Mouse (Mus musculus) forebrain, embryonic 13.5 days (tissue): ENCODE results near the gene Tnrc6a. TPM values are rescaled to one million over a fixed set of nuclear protein-coding genes. Genes with fewer than 3 reads are reported as not detected.

Source experiments
- ATAC-seq: fragments of 200-750 bp; cut with Nextera tagmentation; 2 replicates; pipeline ENCODE4 v1.8.0; 2017
- H3K27ac ChIP-seq: fragments of 300-500 bp; sonication (generic); 2 replicates; pipeline ENCODE4 v1.5.1; 2015; ENCODE audit warnings: inconsistent platforms, mild to moderate bottlenecking, moderate library complexity
- H3K27me3 ChIP-seq: fragments of 300-500 bp; sonication (generic); 2 replicates; pipeline ENCODE4 v1.6.1; 2015; ENCODE audit warnings: mild to moderate bottlenecking, inconsistent platforms
- H3K36me3 ChIP-seq: fragments of 300-500 bp; sonication (generic); 2 replicates; pipeline ENCODE4 v1.6.1; 2015; ENCODE audit warnings: mild to moderate bottlenecking, inconsistent platforms; ENCODE audit not compliant: poor library complexity, severe bottlenecking
- H3K4me1 ChIP-seq: fragments of 300-500 bp; sonication (generic); 2 replicates; pipeline ENCODE4 v1.6.1; 2015; ENCODE audit warnings: inconsistent platforms
- H3K4me2 ChIP-seq: fragments of 300-500 bp; sonication (generic); 2 replicates; pipeline ENCODE4 v1.6.1; 2015; ENCODE audit warnings: inconsistent platforms, mild to moderate bottlenecking, moderate library complexity
- H3K4me3 ChIP-seq: fragments of 300-500 bp; sonication (generic); 2 replicates; pipeline ENCODE4 v1.5.1; 2015; ENCODE audit warnings: mild to moderate bottlenecking, inconsistent platforms
- H3K9ac ChIP-seq: fragments of 300-500 bp; sonication (generic); 2 replicates; pipeline ENCODE4 v1.6.1; 2015; ENCODE audit warnings: mild to moderate bottlenecking, inconsistent platforms
- H3K9me3 ChIP-seq: fragments of 300-500 bp; sonication (generic); replicated peaks from 2 replicates; pipeline ENCODE4 v1.6.1; 2016; ENCODE audit warnings: inconsistent platforms
- WGBS: fragments of 180-500 bp; shearing (Covaris S2); methylation state at CpG from one replicate; pipeline ENCODE4 v1.1.7; 2015; 5-methylcytosine and 5-hydroxymethylcytosine counted together
- polyA plus RNA-seq: library from polyadenylated mRNA; unstranded; fragments of >200 nt; fragmentation: Nextera tagmentation; extraction: Ambion mirVana; gene quantifications from 2 replicates; pipeline ENCODE4 v1.2.1, GENCODE M21; 2015

Tnrc6a gene
- polyA plus RNA-seq, 1 experiment from 2014 or later: 62.0 TPM

DNA sequence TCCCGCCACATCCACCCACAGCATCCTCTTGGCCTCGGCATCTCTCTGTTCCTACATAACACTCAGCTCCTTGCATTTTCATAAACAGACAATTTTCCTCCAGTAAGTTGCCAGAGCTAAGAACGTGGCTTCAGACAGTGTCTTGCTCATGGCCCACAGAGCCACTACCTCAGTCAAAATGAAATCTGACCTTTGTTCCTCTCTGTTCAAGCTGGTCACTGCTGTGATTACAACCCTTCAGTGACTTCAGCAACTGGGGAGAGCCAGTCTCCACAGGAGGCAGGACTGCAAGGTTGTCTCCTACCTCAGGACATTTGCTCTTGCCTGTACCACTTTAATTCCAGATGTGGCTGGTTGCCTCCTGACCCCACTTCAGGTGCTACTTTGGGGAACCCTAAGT, 75.5 kb downstream of the Tnrc6a start:
- 86% methylated on average over 3 of the region's 3 CpGs for WGBS
- Histone ChIP-seq H3K9ac (no peak overlapping the region), H3K27ac (no peak overlapping the region), H3K36me3 (peaks cover 20% of the 10 kb centered on the region), H3K9me3 (no peaks in the 10 kb centered on the region), H3K4me2 (no peak overlapping the region), H3K27me3 (no peaks in the 10 kb centered on the region), H3K4me1 (no peaks in the 10 kb centered on the region), H3K4me3 (no peak overlapping the region)
- ATAC-seq: no peak

DNA sequence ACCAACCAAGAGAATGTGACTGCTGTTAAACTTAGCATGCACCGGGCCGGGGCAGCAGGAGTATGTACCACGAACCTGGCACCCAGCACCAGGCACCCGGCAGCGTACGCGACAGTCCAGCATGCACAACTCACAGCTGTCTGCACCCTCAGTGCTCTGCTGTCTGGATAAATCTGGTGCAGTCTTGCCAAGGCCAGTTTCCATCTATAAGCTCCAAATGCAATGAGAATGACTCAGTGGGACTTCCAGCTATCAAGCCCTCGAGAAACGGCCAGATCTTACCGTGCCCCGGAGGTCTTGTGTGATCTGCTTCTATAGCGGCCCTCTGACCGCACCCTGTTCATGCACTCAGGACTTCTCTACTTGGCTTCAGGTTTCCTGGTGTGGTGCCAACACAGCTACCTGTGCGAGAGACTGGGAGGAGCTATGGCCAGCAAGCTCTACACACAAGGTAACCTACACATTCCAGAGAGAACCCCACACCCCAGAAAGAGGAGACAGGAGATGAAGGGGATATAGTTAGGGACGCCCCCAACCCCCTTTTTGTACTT, 76.0 kb downstream of the Tnrc6a start:
- no peak overlapping the region for H3K4me2 ChIP-seq
- 90% methylated on average over 15 of the region's 15 CpGs for WGBS
- no peak for ATAC-seq
- no peaks in the 10 kb centered on the region for H3K4me1 ChIP-seq
- no peak overlapping the region for H3K27ac ChIP-seq
- H3K9ac ChIP-seq: no peak overlapping the region
- H3K9me3 ChIP-seq: no peaks in the 10 kb centered on the region
- H3K36me3 ChIP-seq: peaks cover 15% of the 10 kb centered on the region
- H3K4me3 ChIP-seq: no peak overlapping the region
- no peaks in the 10 kb centered on the region for H3K27me3 ChIP-seq

DNA sequence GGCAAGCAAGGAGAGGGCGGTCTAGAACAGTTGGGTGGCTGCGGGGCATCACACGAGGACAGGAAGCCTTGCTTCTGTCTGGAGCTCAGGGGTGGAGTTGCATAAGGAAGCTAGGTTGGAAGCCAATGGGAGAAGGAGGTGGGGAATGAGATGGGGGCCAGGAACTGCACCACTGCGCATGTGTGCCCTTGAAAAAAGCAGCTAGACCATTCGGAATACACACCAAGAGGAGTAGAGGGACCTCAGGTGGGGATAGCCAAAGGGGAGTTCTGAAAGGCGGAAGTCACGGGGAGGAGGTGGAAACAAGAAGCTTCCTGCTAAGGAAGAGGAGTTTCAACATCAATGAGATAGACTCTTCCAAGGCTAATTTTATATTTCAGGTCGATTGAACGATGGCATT, 77.0 kb downstream of the Tnrc6a start:
- 0 out of 2 replicates have a peak, but pooled peaks cover 6% of the 10 kb centered on the region for H3K36me3 ChIP-seq
- ATAC-seq: no peak
- 83% methylated on average over 9 of the region's 9 CpGs for WGBS
- H3K4me1 ChIP-seq: no peaks in the 10 kb centered on the region
- H3K27me3 ChIP-seq: no peaks in the 10 kb centered on the region
- no peak overlapping the region for H3K4me2 ChIP-seq
- no peak overlapping the region for H3K4me3 ChIP-seq
- no peaks in the 10 kb centered on the region for H3K9me3 ChIP-seq
- no peak overlapping the region for H3K27ac ChIP-seq
- no peak overlapping the region for H3K9ac ChIP-seq

DNA sequence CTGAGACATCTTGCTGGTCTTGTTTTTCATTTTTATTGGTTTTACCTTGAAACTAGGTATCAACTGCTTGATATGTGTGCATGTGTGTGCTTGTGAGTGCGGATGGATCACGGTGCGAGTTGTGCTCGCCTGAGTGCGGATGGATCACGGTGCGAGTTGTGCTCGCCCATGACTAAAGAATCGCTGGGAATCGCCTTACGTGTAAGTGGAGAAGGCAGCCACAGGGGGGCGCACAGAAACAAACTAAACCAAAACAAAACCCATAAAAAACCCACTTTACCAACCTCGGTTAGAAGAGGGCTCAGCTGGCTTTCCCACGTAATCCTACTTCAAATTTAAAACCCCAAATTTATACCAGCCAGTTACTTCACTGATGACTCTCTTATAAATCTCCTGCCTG, 81.6 kb downstream of the Tnrc6a start:
- no peak for ATAC-seq
- no peak overlapping the region for H3K4me2 ChIP-seq
- no peaks in the 10 kb centered on the region for H3K9me3 ChIP-seq
- no peak overlapping the region for H3K9ac ChIP-seq
- WGBS: 34% methylated on average over 14 of the region's 14 CpGs
- H3K36me3 ChIP-seq: no peaks in the 10 kb centered on the region
- H3K4me3 ChIP-seq: no peak overlapping the region
- no peaks in the 10 kb centered on the region for H3K27me3 ChIP-seq
- H3K4me1 ChIP-seq: no peaks in the 10 kb centered on the region
- no peak overlapping the region for H3K27ac ChIP-seq

DNA sequence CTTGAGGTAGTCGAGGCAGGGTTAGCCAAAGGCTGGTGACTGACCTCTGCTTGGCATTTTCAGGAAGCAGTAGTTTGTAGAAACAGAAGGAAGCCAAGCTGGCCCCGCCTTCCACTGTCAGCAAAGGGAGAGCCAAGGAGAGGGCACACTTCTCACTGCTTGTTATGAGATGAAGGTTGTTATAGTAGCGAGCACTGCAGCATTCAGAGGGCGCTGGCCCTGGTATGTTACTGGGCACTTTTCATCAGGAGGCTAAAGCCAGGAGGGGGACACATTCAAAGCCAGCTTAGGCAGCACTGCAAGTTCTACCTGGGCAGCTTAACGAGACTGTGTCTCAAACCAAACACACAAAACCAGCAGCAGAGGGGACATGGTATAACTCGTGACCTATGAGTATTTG, 83.9 kb downstream of the Tnrc6a start:
- Histone ChIP-seq H3K9me3 (no peaks in the 10 kb centered on the region), H3K4me2 (no peak overlapping the region), H3K4me1 (no peaks in the 10 kb centered on the region), H3K4me3 (no peak overlapping the region), H3K9ac (no peak overlapping the region), H3K36me3 (no peaks in the 10 kb centered on the region), H3K27me3 (no peaks in the 10 kb centered on the region), H3K27ac (no peak overlapping the region)
- no peak for ATAC-seq
- 78% methylated on average over 6 of the region's 6 CpGs for WGBS

DNA sequence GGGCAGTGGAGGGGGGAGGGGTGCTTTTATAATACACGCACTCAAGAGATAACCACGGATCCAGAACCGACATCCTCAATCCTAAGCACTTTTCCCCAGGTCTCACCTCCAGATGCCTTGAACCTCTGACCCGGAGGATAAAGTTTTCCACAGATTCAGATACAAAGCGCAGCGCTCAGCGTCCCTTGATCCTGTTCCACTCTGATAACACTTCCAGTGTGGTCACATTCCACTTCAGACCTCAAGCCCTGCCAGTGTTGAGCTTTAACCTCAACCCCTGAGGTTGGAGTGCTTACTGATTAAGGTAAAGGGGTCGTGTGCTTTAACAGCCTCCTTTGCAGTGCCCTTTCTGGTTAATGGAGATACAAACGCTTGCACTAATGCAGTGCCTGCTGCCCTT, 86.2 kb downstream of the Tnrc6a start:
- H3K4me3 ChIP-seq: no peak overlapping the region
- H3K4me1 ChIP-seq: 0 out of 2 replicates have a peak, but pooled peaks cover 6% of the 10 kb centered on the region
- no peak overlapping the region for H3K27ac ChIP-seq
- WGBS: 77% methylated on average over 9 of the region's 9 CpGs
- H3K9me3 ChIP-seq: no peaks in the 10 kb centered on the region
- no peak overlapping the region for H3K4me2 ChIP-seq
- H3K9ac ChIP-seq: no peak overlapping the region
- H3K27me3 ChIP-seq: no peaks in the 10 kb centered on the region
- no peak for ATAC-seq
- H3K36me3 ChIP-seq: no peaks in the 10 kb centered on the region

DNA sequence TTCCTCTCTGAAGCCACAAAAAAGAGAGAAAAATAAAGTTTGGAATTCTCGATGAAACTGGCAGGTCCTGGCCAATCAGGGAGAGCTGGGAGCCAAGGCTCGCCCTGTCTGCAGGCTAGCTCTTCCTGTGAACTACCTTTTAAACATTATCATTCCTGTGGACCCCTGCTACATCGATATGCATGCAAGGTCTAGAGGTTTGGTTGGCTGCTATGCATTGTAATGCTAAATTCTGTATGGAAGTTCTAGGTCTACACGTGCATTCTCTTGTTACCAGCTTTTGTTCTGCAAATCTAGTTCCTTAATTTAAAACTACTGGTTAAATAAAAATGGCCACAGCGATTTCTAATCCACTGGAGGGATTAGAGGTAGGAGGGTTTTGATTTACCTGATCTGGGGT, 87.8 kb downstream of the Tnrc6a start:
- no peak overlapping the region for H3K4me3 ChIP-seq
- 49% methylated on average over 5 of the region's 5 CpGs for WGBS
- H3K9ac ChIP-seq: no peak overlapping the region
- H3K9me3 ChIP-seq: no peaks in the 10 kb centered on the region
- no peaks in the 10 kb centered on the region for H3K36me3 ChIP-seq
- no peak overlapping the region for H3K4me2 ChIP-seq
- no peaks in the 10 kb centered on the region for H3K27me3 ChIP-seq
- no peak overlapping the region for H3K27ac ChIP-seq
- H3K4me1 ChIP-seq: 0 out of 2 replicates have a peak, but pooled peaks cover 6% of the 10 kb centered on the region
- ATAC-seq: no peak

DNA sequence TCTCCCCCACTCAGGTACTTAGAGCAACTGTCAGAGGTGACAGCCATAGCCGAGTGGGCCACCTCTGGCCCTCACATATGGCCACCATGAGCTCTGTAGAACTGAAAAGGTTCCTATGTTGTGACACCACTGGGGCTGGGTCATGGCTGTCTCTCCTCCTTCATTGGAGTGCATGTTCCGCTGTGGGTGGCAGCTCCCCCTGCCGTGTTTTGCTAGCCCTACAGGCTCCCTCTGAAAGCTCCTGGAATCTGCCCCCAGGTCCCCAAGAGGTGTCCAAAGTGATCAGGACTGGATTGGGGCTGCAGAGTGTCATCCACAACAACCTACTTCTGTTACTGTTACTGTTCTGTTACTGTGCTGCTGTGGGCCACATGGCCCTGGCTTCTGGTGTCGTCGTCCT, 88.6 kb downstream of the Tnrc6a start:
- no peak overlapping the region for H3K4me2 ChIP-seq
- 87% methylated on average over 5 of the region's 5 CpGs for WGBS
- no peak for ATAC-seq
- H3K27ac ChIP-seq: no peak overlapping the region
- H3K9ac ChIP-seq: no peak overlapping the region
- no peaks in the 10 kb centered on the region for H3K27me3 ChIP-seq
- no peaks in the 10 kb centered on the region for H3K9me3 ChIP-seq
- no peak overlapping the region for H3K4me3 ChIP-seq
- H3K36me3 ChIP-seq: no peaks in the 10 kb centered on the region
- H3K4me1 ChIP-seq: 0 out of 2 replicates have a peak, but pooled peaks cover 6% of the 10 kb centered on the region

DNA sequence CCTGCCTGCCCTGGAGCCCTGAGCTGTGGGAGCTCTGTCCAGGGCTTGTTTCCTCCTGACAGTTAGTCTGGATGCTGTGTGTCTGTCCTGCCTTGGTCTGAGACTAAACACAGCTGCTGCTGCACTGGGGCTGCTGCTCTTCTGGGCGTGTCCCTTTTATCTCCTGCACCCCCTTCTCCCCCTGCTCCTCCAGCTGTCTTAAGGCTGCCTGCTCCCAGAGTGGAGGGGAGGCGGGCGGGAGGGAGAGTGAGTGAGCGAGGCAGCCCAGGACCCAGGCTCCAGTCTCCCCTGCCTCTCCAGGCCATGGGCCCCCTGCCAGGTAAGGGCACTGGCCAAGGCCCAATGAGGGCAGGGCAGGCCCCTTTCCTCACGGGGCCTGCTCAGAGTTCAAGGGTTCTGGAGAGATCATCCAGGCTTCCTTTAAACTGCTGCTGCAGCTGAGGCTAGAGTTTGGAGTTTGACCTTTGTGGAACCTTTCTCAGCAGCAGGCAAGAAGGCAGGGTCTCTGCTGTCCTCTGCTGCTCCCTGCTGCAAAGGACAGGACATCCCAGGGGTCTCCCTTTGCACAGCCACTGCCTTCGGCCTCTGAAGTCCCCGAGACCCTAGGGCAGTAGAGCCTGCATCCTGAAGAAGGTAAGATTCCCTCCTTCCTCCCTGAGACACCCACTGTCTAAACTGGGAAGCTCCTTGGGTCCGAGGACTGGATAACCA, 90.8 kb downstream of the Tnrc6a start, which contains the start of gene Slc5a11:
TSS of gene Slc5a11 (plus strand) at position 416 of the 711 bp plus-strand sequence.
- ATAC-seq: 0 out of 2 replicates have a peak, but pooled peaks have one; percentile 43
- H3K4me2 ChIP-seq: no peak within 1 kb of the TSS
- no peaks in the 10 kb centered on the region for H3K27me3 ChIP-seq
- WGBS: 36% methylated on average over 8 of the region's 8 CpGs
- H3K36me3 ChIP-seq: no peaks in the 10 kb centered on the region
- peaks cover 13% of the 10 kb centered on the region; the same call in 1 of the 2 replicates for H3K4me1 ChIP-seq
- no peak within 1 kb of the TSS for H3K4me3 ChIP-seq
- 0 out of 2 replicates have a peak within 1 kb of the TSS, but pooled peaks have one; percentile 2 for H3K9ac ChIP-seq
- no peak within 1 kb of the TSS for H3K27ac ChIP-seq
- H3K9me3 ChIP-seq: no peaks in the 10 kb centered on the region

DNA sequence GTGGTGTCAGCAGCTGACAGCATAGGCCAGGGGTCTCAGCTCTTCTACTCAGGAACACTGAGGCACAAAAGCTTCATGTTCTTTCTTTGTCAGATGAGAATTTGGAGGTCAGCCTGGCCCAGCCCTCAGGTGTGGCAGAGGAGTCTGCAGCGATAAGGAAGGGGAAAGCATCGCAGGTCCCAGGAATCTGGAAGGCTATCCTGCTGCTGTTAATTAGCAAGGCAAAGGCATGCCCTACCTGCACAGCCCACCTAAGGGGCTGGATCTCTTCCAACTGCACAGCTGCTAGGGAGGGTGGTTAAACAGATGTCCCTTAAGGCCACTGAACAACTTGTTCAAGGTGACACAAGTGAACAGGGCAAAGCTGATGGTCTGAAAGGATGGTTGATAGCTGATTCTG, 91.5 kb downstream of the Tnrc6a start:
- H3K36me3 ChIP-seq: no peaks in the 10 kb centered on the region
- no peaks in the 10 kb centered on the region for H3K9me3 ChIP-seq
- H3K27me3 ChIP-seq: no peaks in the 10 kb centered on the region
- WGBS: 71% methylated on average over 2 of the region's 2 CpGs
- H3K4me3 ChIP-seq: no peak overlapping the region
- H3K4me2 ChIP-seq: no peak overlapping the region
- H3K9ac ChIP-seq: no peak overlapping the region
- ATAC-seq: no peak
- peaks cover 13% of the 10 kb centered on the region; the same call in 1 of the 2 replicates for H3K4me1 ChIP-seq
- H3K27ac ChIP-seq: no peak overlapping the region

DNA sequence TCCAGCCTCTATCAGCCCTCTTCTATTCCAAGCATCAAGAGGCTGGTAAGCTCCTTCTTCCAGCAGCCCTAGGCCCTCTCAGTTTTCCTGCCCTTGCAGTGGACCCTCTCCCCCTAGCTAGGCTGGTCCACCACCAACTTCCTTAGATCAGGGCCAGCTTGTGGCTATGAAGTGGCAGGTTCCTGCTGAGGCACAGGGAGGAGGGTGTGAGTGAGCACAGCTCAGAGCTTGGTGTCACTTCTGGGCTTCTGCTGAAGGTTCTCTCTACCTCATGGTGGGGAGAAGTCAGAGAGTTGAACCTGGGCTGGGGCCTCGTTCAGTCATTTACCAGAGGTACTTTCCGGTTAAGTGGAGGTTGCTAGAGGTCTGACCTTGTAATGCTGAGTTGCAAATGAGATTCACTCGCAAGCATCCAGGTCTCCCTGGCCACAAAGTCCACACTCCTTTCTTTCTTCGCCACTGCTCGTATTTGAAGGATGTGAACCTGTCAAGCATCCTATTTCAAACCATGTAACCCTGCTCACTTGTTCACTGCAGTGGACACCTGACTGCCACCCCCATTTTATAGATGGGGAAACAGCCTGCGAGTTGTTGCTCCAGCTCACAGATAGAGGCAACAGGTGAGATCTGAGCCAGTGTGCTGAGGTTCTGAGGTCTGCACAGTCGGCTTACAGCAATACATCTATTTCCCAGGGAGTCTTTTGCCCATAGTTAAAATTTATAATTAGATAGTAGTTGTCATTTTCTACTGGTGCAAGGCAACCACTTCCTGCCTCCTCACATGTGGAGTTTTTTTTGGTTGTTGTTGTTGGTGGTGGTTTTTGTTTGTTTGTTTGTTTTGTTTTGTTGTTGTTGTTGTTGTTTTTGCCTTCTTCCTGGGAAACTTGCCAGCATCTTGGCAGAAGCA, 94.0 kb downstream of the Tnrc6a start:
- Histone ChIP-seq H3K4me3 (no peak overlapping the region), H3K4me1 (peaks cover 13% of the 10 kb centered on the region; the same call in 1 of the 2 replicates), H3K9ac (no peak overlapping the region), H3K4me2 (no peak overlapping the region), H3K27ac (no peak overlapping the region), H3K27me3 (no peaks in the 10 kb centered on the region), H3K9me3 (no peaks in the 10 kb centered on the region), H3K36me3 (no peaks in the 10 kb centered on the region)
- ATAC-seq: no peak
- WGBS: 84% methylated on average over 7 of the region's 7 CpGs

DNA sequence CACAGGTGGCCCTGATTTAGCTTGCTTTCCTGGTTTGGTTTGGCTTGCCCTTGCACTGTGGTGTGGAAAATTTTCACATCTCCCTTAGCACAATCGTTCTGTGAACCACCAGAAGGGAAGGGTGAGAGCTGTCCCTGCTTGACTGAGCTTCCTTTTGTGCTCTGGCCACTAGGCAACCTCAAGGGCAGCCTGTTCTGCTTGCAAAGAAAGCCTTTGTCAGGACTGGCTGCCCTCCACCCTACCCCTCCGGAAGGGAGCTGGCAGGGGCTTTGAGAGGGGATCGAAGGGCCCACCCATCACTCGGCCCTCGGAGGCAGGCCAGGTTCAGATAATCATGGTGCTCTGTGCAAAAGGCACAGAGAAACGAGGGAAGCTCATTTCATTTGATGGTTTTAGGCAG, 94.9 kb downstream of the Tnrc6a start:
- no peak overlapping the region for H3K4me2 ChIP-seq
- no peaks in the 10 kb centered on the region for H3K36me3 ChIP-seq
- H3K9me3 ChIP-seq: no peaks in the 10 kb centered on the region
- H3K9ac ChIP-seq: no peak overlapping the region
- no peak for ATAC-seq
- H3K27me3 ChIP-seq: no peaks in the 10 kb centered on the region
- no peak overlapping the region for H3K4me3 ChIP-seq
- WGBS: 21% methylated on average over 6 of the region's 6 CpGs
- peaks cover 13% of the 10 kb centered on the region; the same call in 1 of the 2 replicates for H3K4me1 ChIP-seq
- H3K27ac ChIP-seq: no peak overlapping the region
